Mouse (Mus musculus): ENCODE results near the gene Tuft1. TPM values are rescaled to one million over a fixed set of nuclear protein-coding genes. Genes with fewer than 3 reads are reported as not detected.

The Tuft1 gene
- polyA plus RNA-seq, 1 experiment from 2014 or later = 16.9 TPM

DNA sequence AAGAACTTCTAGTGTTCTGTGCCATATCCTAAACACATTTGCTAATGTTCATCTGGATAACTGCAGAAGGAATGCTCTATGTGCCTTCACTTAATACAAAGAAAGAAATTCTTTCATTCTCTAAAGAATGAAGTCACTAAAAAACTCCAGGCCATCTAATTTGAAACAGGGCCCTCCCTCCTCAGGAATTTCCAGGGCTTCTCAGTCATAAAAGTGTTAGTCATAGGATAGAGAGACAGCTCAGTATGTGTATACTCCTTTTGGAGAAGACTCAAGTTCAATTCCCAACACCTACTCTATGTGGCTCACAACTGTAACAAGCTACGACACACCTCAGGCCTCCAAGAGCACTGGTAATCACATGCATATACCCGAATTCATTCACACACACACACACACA lies 93.1 kb downstream of the Tuft1 start:
- Histone ChIP-seq H3K27ac (ENCODE audit: low read length) (no peak overlapping the region), H3K36me3 (ENCODE audit: insufficient read depth, low read length) (no peaks in the 10 kb centered on the region), H3K4me1 (ENCODE audit: insufficient read depth, low read depth, low read length) (peaks cover 5% of the 10 kb centered on the region; the same call in 1 of the 2 replicates), H3K4me3 (ENCODE audit: low read depth, low read length) (no peak overlapping the region), H3K9me3 (ENCODE audit: low read length) (no peaks in the 10 kb centered on the region), H3K9ac (replicated peaks; ENCODE audit: low read depth) (no peak overlapping the region), H3K4me2 (replicated peaks; ENCODE audit: low read depth, low read length) (no peak overlapping the region), H3K27me3 (replicated peaks; ENCODE audit: insufficient read depth, low read length) (no peaks in the 10 kb centered on the region)
- WGBS = 66% methylated on average over 2 of the region's 2 CpGs
- peak; percentile 70 for DNase-seq (ENCODE audit: low spot score)
- TF ChIP-seq EP300 (IDR thresholded peaks at IDR 0.05) (no peak), CTCF (IDR thresholded peaks at IDR 0.05) (no peak)
- peak; percentile 71 for ATAC-seq

DNA sequence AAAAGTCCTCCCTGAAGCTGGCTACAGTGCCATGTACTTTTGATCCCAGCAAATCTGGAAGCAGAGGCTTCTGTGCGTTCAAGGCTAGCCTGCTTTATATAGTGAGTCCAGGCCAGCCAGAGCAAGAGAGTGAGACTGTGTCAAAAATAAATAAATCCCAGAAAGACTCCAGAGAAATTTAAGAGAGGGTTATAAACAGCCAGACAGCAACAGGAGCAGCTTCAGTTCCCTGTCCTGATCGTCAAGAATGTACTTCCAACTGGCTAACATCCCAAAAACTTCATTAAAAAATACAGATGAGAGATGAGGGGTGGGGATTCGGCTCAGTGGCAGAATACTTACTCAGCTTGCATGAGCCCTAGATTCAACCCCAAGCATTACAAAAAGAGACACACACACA lies 93.5 kb downstream of the Tuft1 start:
- WGBS = 33% methylated on average over 3 of the region's 3 CpGs
- no peaks in the 10 kb centered on the region for H3K9me3 ChIP-seq (ENCODE audit: low read length)
- H3K27me3 ChIP-seq (replicated peaks; ENCODE audit: insufficient read depth, low read length) = no peaks in the 10 kb centered on the region
- no peak overlapping the region for H3K4me3 ChIP-seq (ENCODE audit: low read depth, low read length)
- ATAC-seq (no peak), DNase-seq (ENCODE audit: low spot score) (peak; percentile 39)
- H3K4me2 ChIP-seq (replicated peaks; ENCODE audit: low read depth, low read length) = no peak overlapping the region
- no peak overlapping the region for H3K9ac ChIP-seq (replicated peaks; ENCODE audit: low read depth)
- H3K4me1 ChIP-seq (ENCODE audit: insufficient read depth, low read depth, low read length) = peaks cover 5% of the 10 kb centered on the region; the same call in 1 of the 2 replicates
- H3K27ac ChIP-seq (ENCODE audit: low read length) = peak overlapping the region; percentile 75
- no peaks in the 10 kb centered on the region for H3K36me3 ChIP-seq (ENCODE audit: insufficient read depth, low read length)
- no peak for TF ChIP-seq EP300 (IDR thresholded peaks at IDR 0.05)
- TF ChIP-seq CTCF (IDR thresholded peaks at IDR 0.05) = no peak

DNA sequence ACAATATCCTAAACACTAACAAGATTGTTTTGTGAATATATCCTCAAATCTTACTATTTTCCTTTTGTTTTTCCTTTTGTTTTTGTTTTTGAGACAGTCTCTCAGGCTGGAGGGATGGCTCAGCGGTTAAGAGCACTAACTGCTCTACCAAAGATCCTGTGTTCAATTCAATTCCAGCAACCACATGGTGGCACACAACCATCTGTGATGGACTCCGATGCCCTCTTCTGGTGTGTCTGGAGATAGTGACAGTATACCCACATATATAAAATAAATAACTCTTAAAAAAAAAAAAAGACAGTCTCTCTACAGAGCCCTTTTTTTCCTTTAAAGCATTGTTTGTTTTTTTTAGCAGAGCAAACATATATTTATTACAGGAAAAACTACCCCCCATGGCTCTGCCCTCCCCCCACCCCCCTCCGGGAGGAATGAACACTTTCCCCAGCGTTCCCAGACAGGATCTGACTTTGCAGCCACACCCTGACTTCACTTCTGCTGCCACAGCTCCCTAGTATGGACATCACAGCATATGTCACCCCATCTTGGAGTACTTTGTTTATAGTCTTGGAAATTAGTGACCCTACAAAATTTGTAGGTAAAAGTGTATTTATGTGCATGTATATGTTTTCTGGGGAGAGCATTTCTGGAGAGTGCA lies 94.2 kb downstream of the Tuft1 start:
- 49% methylated on average over 4 of the region's 4 CpGs for WGBS
- H3K27ac ChIP-seq (ENCODE audit: low read length) = 0 out of 2 replicates have a peak overlapping the region, but pooled peaks have one; percentile 20
- H3K27me3 ChIP-seq (replicated peaks; ENCODE audit: insufficient read depth, low read length) = no peaks in the 10 kb centered on the region
- 0 out of 2 replicates have a peak, but pooled peaks have one; percentile 26 for TF ChIP-seq CTCF (IDR thresholded peaks at IDR 0.05)
- no peak for TF ChIP-seq EP300 (IDR thresholded peaks at IDR 0.05)
- H3K4me1 ChIP-seq (ENCODE audit: insufficient read depth, low read depth, low read length) = peaks cover 5% of the 10 kb centered on the region; the same call in 1 of the 2 replicates
- H3K9me3 ChIP-seq (ENCODE audit: low read length) = no peaks in the 10 kb centered on the region
- ATAC-seq = no peak; the same call in 1 of the 2 replicates
- DNase-seq (ENCODE audit: low spot score) = no peak
- no peak overlapping the region for H3K4me3 ChIP-seq (ENCODE audit: low read depth, low read length)
- peaks cover 2% of the 10 kb centered on the region; the same call in 1 of the 2 replicates for H3K36me3 ChIP-seq (ENCODE audit: insufficient read depth, low read length)
- no peak overlapping the region for H3K9ac ChIP-seq (replicated peaks; ENCODE audit: low read depth)
- no peak overlapping the region for H3K4me2 ChIP-seq (replicated peaks; ENCODE audit: low read depth, low read length)

DNA sequence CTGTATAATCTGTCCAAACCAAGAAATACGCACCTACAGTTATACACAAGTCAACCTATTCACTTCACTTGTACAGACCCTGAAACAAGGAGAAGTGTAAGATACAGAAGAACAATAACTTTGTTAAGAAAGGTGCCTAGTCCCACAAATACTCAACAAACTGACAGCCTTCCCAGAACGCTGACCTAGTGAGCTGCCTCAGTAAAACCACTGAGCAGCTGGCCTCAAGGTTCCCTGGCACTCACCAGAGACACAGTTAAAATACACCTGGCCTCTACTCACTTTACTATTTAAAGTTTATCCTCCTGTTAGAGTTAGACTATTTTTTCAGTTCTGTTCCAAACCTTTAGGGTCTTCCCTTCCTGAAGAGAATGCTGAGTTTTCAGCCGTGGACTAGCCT lies 95.5 kb downstream of the Tuft1 start:
- DNase-seq (ENCODE audit: low spot score) = no peak
- Histone ChIP-seq H3K4me2 (replicated peaks; ENCODE audit: low read depth, low read length) (no peak overlapping the region), H3K9ac (replicated peaks; ENCODE audit: low read depth) (no peak overlapping the region), H3K36me3 (ENCODE audit: insufficient read depth, low read length) (peaks cover 10% of the 10 kb centered on the region; the same call in 1 of the 2 replicates), H3K27me3 (replicated peaks; ENCODE audit: insufficient read depth, low read length) (no peaks in the 10 kb centered on the region), H3K9me3 (ENCODE audit: low read length) (no peaks in the 10 kb centered on the region), H3K4me3 (ENCODE audit: low read depth, low read length) (no peak overlapping the region), H3K4me1 (ENCODE audit: insufficient read depth, low read depth, low read length) (peaks cover 5% of the 10 kb centered on the region; the same call in 1 of the 2 replicates), H3K27ac (ENCODE audit: low read length) (no peak overlapping the region)
- no peak for ATAC-seq
- 73% methylated on average over 3 of the region's 3 CpGs for WGBS
- TF ChIP-seq CTCF (IDR thresholded peaks at IDR 0.05) (no peak), EP300 (IDR thresholded peaks at IDR 0.05) (no peak)

Other genes starting within 250 kb of the Tuft1 start
- gene Tdrkh, start 245.6 kb downstream of the Tuft1 start, polyA plus RNA-seq (2015; fragmentation: Nextera tagmentation; extraction: Ambion mirVana) = 2.1 and 4.7 TPM in 2 replicates
- gene Mrpl9, start 215.6 kb downstream of the Tuft1 start, polyA plus RNA-seq (2015; fragmentation: Nextera tagmentation; extraction: Ambion mirVana) = 39.2 and 39.7 TPM in 2 replicates
- 0.25 and 0.30 TPM in 2 replicates for gene Oaz3, start 215.0 kb downstream of the Tuft1 start, polyA plus RNA-seq (2015; fragmentation: Nextera tagmentation; extraction: Ambion mirVana)
- gene Celf3, start 180.6 kb downstream of the Tuft1 start, polyA plus RNA-seq (2015; fragmentation: Nextera tagmentation; extraction: Ambion mirVana) = 0.80 and 1.2 TPM in 2 replicates
- 28.7 and 32.9 TPM in 2 replicates for gene Riiad1, start 178.5 kb downstream of the Tuft1 start, polyA plus RNA-seq (2015; fragmentation: Nextera tagmentation; extraction: Ambion mirVana)
- gene Snx27, start 76.2 kb downstream of the Tuft1 start, polyA plus RNA-seq (2015; fragmentation: Nextera tagmentation; extraction: Ambion mirVana) = 21.5 and 28.3 TPM in 2 replicates
- gene Gm10972, start 15.8 kb downstream of the Tuft1 start, polyA plus RNA-seq (2015; fragmentation: Nextera tagmentation; extraction: Ambion mirVana) = not detected in 2 replicates
- gene Selenbp2, start 34.7 kb upstream of the Tuft1 start, polyA plus RNA-seq (2015; fragmentation: Nextera tagmentation; extraction: Ambion mirVana) = 7.8 and 8.5 TPM in 2 replicates
- 29.6 and 37.6 TPM in 2 replicates for gene Cgn, start 127.6 kb upstream of the Tuft1 start, polyA plus RNA-seq (2015; fragmentation: Nextera tagmentation; extraction: Ambion mirVana)
- 6.8 and 8.1 TPM in 2 replicates for gene Pogz, start 178.7 kb upstream of the Tuft1 start, polyA plus RNA-seq (2015; fragmentation: Nextera tagmentation; extraction: Ambion mirVana)
- 234 and 249 TPM in 2 replicates for gene Psmb4, start 228.1 kb upstream of the Tuft1 start, polyA plus RNA-seq (2015; fragmentation: Nextera tagmentation; extraction: Ambion mirVana)